Mouse (Mus musculus): ENCODE data around the gene Vash2. TPM values are rescaled to one million over a fixed set of nuclear protein-coding genes. Genes with fewer than 3 reads are reported as not detected.

Gene Vash2
- polyA plus RNA-seq, 1 experiment from 2014 or later, result 19.2 TPM

GRCm38 (mm10) chr1:190968010-190968409 is 11.1 kb downstream of the Vash2 start:
- WGBS, result 93% methylated on average over 7 of the region's 7 CpGs
- Histone ChIP-seq H3K4me2 (ENCODE audit: low read depth, low read length) (no peak overlapping the region), H3K4me3 (replicated peaks; ENCODE audit: low read length) (no peak overlapping the region), H3K27ac (ENCODE audit: low read length) (no peak overlapping the region), H3K9me3 (replicated peaks; ENCODE audit: control insufficient read depth, low read length) (no peaks in the 10 kb centered on the region), H3K27me3 (ENCODE audit: control insufficient read depth, insufficient read depth, low read length) (no peaks in the 10 kb centered on the region), H3K9ac (ENCODE audit: low read length) (no peak overlapping the region), H3K4me1 (ENCODE audit: control insufficient read depth, insufficient read depth, low read length) (0 out of 2 replicates have a peak, but pooled peaks cover 3% of the 10 kb centered on the region), H3K36me3 (ENCODE audit: control insufficient read depth, insufficient read depth, low read length) (no peaks in the 10 kb centered on the region)
- no peak for ATAC-seq (ENCODE audit: insufficient read depth, low FRiP score)

DNA sequence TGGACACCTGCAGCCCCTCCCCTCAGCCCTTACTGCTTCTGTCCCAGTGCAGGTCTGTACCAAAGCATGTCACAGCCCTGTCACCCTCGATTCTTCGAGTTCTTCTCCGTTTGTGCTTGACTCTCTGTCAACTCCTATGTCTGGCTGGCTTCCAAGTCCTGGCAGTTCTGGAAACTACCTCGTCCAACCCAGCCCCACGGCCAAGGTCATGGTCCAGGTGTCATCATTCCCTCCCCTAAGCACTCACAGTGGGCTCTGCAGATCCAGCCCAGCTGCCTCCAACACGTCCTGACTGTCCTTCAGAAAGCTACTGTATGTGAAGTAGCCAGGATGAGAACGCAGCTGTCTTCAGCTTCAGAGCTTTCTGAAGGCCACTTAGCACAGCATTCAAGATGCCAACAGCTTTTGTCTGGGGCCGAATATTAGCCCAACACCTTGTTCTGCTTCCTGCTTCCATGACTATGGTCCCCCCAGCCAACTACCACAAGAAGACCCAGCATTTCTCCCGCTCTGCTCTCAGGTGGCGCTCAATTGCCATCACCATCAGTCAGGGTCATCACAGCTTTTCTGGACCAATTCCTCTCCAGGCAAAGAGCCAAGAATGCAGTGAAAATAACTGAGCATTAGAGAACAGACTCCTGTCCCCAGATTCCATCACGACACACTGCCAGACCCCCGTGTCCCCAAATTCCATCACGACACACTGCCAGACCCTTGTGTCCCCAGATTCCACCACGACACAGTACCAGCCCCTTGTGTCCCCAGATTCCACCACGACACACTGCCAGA is 13.9 kb downstream of the Vash2 start:
- H3K36me3 ChIP-seq (ENCODE audit: control insufficient read depth, insufficient read depth, low read length), result no peaks in the 10 kb centered on the region
- no peak overlapping the region for H3K9ac ChIP-seq (ENCODE audit: low read length)
- no peak overlapping the region for H3K27ac ChIP-seq (ENCODE audit: low read length)
- no peak overlapping the region for H3K4me2 ChIP-seq (ENCODE audit: low read depth, low read length)
- 72% methylated on average over 15 of the region's 15 CpGs for WGBS
- ATAC-seq (ENCODE audit: insufficient read depth, low FRiP score), result no peak
- H3K9me3 ChIP-seq (replicated peaks; ENCODE audit: control insufficient read depth, low read length), result no peaks in the 10 kb centered on the region
- H3K4me3 ChIP-seq (replicated peaks; ENCODE audit: low read length), result no peak overlapping the region
- H3K27me3 ChIP-seq (ENCODE audit: control insufficient read depth, insufficient read depth, low read length), result no peaks in the 10 kb centered on the region
- no peaks in the 10 kb centered on the region for H3K4me1 ChIP-seq (ENCODE audit: control insufficient read depth, insufficient read depth, low read length)

- Histone ChIP-seq H3K27me3 (ENCODE audit: control insufficient read depth, insufficient read depth, low read length) (no peaks in the 10 kb centered on the region), H3K36me3 (ENCODE audit: control insufficient read depth, insufficient read depth, low read length) (no peaks in the 10 kb centered on the region), H3K4me1 (ENCODE audit: control insufficient read depth, insufficient read depth, low read length) (no peaks in the 10 kb centered on the region), H3K27ac (ENCODE audit: low read length) (no peak overlapping the region), H3K4me2 (ENCODE audit: low read depth, low read length) (no peak overlapping the region), H3K4me3 (replicated peaks; ENCODE audit: low read length) (no peak overlapping the region), H3K9me3 (replicated peaks; ENCODE audit: control insufficient read depth, low read length) (no peaks in the 10 kb centered on the region), H3K9ac (ENCODE audit: low read length) (no peak overlapping the region)
- no peak for ATAC-seq (ENCODE audit: insufficient read depth, low FRiP score)
- WGBS, result 88% methylated on average over 3 of the region's 3 CpGs
These were observed 16.3 kb downstream of the Vash2 start for GRCm38 (mm10) chr1:190962760-190963159.

GRCm38 (mm10) chr1:190958821-190959220 is 20.3 kb downstream of the Vash2 start:
- Histone ChIP-seq H3K27me3 (ENCODE audit: control insufficient read depth, insufficient read depth, low read length) (no peaks in the 10 kb centered on the region), H3K9ac (ENCODE audit: low read length) (no peak overlapping the region), H3K4me3 (replicated peaks; ENCODE audit: low read length) (no peak overlapping the region), H3K27ac (ENCODE audit: low read length) (no peak overlapping the region), H3K9me3 (replicated peaks; ENCODE audit: control insufficient read depth, low read length) (no peaks in the 10 kb centered on the region), H3K4me2 (ENCODE audit: low read depth, low read length) (no peak overlapping the region), H3K36me3 (ENCODE audit: control insufficient read depth, insufficient read depth, low read length) (no peaks in the 10 kb centered on the region), H3K4me1 (ENCODE audit: control insufficient read depth, insufficient read depth, low read length) (no peaks in the 10 kb centered on the region)
- WGBS, result 74% methylated on average over 5 of the region's 5 CpGs
- ATAC-seq (ENCODE audit: insufficient read depth, low FRiP score), result no peak

GRCm38 (mm10) chr1:190953009-190953408 is 26.1 kb downstream of the Vash2 start:
- ATAC-seq (ENCODE audit: insufficient read depth, low FRiP score), result no peak
- Histone ChIP-seq H3K9ac (ENCODE audit: low read length) (no peak overlapping the region), H3K27ac (ENCODE audit: low read length) (no peak overlapping the region), H3K4me2 (ENCODE audit: low read depth, low read length) (no peak overlapping the region), H3K9me3 (replicated peaks; ENCODE audit: control insufficient read depth, low read length) (no peaks in the 10 kb centered on the region), H3K4me3 (replicated peaks; ENCODE audit: low read length) (no peak overlapping the region), H3K27me3 (ENCODE audit: control insufficient read depth, insufficient read depth, low read length) (no peaks in the 10 kb centered on the region), H3K4me1 (ENCODE audit: control insufficient read depth, insufficient read depth, low read length) (no peaks in the 10 kb centered on the region), H3K36me3 (ENCODE audit: control insufficient read depth, insufficient read depth, low read length) (no peaks in the 10 kb centered on the region; the same call in 1 of the 2 replicates)
- WGBS, result 68% methylated on average over 3 of the region's 3 CpGs

DNA sequence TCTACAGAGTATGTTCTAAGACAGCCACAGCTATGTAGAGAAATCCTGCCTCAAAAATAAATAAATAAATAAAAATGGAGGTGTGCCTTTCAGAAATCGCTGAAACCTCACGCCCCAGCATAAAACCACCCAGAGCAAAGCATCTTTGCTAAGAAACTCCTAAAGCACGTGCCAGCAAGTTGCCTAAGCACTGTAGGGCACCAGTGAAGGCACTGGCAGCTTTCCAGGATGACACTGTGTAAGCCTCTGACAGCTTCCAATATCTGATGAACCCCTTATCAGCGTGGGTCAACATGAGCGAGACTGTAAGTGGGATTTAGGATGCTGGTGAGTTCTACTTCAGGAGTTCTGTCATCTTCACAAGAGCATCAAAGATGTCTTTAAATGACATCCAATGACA is 28.1 kb downstream of the Vash2 start:
- Histone ChIP-seq H3K36me3 (ENCODE audit: control insufficient read depth, insufficient read depth, low read length) (no peaks in the 10 kb centered on the region; the same call in 1 of the 2 replicates), H3K27me3 (ENCODE audit: control insufficient read depth, insufficient read depth, low read length) (no peaks in the 10 kb centered on the region), H3K9me3 (replicated peaks; ENCODE audit: control insufficient read depth, low read length) (no peaks in the 10 kb centered on the region), H3K27ac (ENCODE audit: low read length) (no peak overlapping the region), H3K4me3 (replicated peaks; ENCODE audit: low read length) (no peak overlapping the region), H3K4me2 (ENCODE audit: low read depth, low read length) (no peak overlapping the region), H3K9ac (ENCODE audit: low read length) (no peak overlapping the region), H3K4me1 (ENCODE audit: control insufficient read depth, insufficient read depth, low read length) (no peaks in the 10 kb centered on the region)
- whole genome bisulfite sequencing, result 81% methylated on average over 5 of the region's 5 CpGs
- no peak for ATAC-seq (ENCODE audit: insufficient read depth, low FRiP score)

DNA sequence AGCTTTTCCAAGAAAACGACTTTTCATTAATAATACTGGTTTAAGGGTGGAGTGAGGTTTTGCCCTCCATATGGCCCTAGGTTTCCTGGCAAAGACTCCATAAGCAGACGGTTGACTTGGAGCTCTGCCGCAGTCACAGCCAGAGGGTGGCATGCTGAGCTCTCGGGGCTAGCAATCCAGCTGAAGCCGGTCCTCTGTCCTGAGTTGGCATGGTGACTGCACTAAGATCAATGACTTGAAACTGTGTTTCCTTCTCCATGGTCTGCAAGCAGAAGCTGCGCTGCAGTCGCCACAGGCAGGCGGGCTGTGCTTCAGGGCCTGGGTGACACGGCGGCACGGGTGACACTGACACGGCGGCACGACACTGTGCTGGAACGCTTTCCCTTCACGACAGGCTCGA is 30.2 kb downstream of the Vash2 start:
- Histone ChIP-seq H3K27ac (ENCODE audit: low read length) (no peak overlapping the region), H3K4me1 (ENCODE audit: control insufficient read depth, insufficient read depth, low read length) (no peaks in the 10 kb centered on the region), H3K9me3 (replicated peaks; ENCODE audit: control insufficient read depth, low read length) (no peaks in the 10 kb centered on the region), H3K36me3 (ENCODE audit: control insufficient read depth, insufficient read depth, low read length) (no peaks in the 10 kb centered on the region; the same call in 1 of the 2 replicates), H3K27me3 (ENCODE audit: control insufficient read depth, insufficient read depth, low read length) (no peaks in the 10 kb centered on the region), H3K9ac (ENCODE audit: low read length) (no peak overlapping the region), H3K4me2 (ENCODE audit: low read depth, low read length) (no peak overlapping the region), H3K4me3 (replicated peaks; ENCODE audit: low read length) (no peak overlapping the region)
- ATAC-seq (ENCODE audit: insufficient read depth, low FRiP score), result no peak
- WGBS, result 90% methylated on average over 17 of the region's 17 CpGs

- Histone ChIP-seq H3K9me3 (replicated peaks; ENCODE audit: control insufficient read depth, low read length) (no peaks in the 10 kb centered on the region), H3K4me1 (ENCODE audit: control insufficient read depth, insufficient read depth, low read length) (no peaks in the 10 kb centered on the region), H3K36me3 (ENCODE audit: control insufficient read depth, insufficient read depth, low read length) (no peaks in the 10 kb centered on the region; the same call in 1 of the 2 replicates), H3K4me2 (ENCODE audit: low read depth, low read length) (no peak overlapping the region), H3K27me3 (ENCODE audit: control insufficient read depth, insufficient read depth, low read length) (no peaks in the 10 kb centered on the region), H3K4me3 (replicated peaks; ENCODE audit: low read length) (no peak overlapping the region), H3K9ac (ENCODE audit: low read length) (no peak overlapping the region), H3K27ac (ENCODE audit: low read length) (no peak overlapping the region)
- 84% methylated on average over 7 of the region's 7 CpGs for WGBS
- no peak for ATAC-seq (ENCODE audit: insufficient read depth, low FRiP score)
These were observed 30.7 kb downstream of the Vash2 start for GRCm38 (mm10) chr1:190948439-190948838.

DNA sequence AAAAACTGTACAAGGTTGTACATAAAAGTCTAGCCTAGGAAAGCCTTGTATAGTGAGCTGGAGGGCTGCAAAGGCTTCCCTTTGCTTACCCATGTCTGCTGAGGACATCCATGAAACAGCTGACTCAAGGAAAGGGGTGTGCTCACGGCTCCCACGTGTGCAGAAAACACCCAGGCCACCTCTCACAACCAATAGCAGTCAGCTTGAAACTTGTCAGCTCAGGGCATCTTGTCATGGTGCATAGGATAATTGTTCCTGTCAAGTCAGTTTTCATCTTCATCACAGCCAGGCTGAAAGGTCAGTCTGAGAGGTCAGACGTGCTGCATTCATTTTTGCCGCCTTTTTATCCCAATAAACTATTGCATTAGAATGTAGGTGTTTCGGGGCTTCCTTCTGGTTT is 31.1 kb downstream of the Vash2 start:
- 84% methylated on average over 5 of the region's 5 CpGs for WGBS
- Histone ChIP-seq H3K27me3 (ENCODE audit: control insufficient read depth, insufficient read depth, low read length) (no peaks in the 10 kb centered on the region), H3K4me1 (ENCODE audit: control insufficient read depth, insufficient read depth, low read length) (no peaks in the 10 kb centered on the region), H3K9ac (ENCODE audit: low read length) (no peak overlapping the region), H3K4me2 (ENCODE audit: low read depth, low read length) (no peak overlapping the region), H3K36me3 (ENCODE audit: control insufficient read depth, insufficient read depth, low read length) (no peaks in the 10 kb centered on the region; the same call in 1 of the 2 replicates), H3K4me3 (replicated peaks; ENCODE audit: low read length) (no peak overlapping the region), H3K9me3 (replicated peaks; ENCODE audit: control insufficient read depth, low read length) (no peaks in the 10 kb centered on the region), H3K27ac (ENCODE audit: low read length) (no peak overlapping the region)
- ATAC-seq (ENCODE audit: insufficient read depth, low FRiP score), result no peak

All from stomach, embryonic 16.5 days (tissue).